Mouse (Mus musculus): ENCODE data around the gene Ccdc24.

DNA sequence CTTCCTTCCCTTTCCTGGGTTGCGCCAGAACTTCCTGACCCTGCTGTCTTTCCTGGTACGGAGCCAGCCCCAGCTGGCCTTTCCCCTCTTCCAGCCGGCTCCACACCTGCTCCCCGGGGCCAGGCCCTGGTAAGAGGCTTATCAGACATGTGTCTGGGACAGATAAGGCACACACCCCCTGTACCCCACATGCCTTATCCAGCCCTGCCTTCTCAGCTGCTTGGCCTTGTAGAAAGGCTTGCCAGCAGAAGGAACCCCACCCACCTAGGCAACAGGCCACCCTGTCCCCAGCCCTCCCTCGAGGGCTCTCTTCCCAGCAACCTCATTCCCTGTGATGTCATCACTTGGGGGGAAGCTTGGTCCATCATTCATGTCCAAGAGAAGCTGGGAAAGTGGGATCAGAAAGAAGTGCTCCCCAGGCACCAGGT, 42.2 kb downstream of the Ccdc24 start:
- TF ChIP-seq CTCF (IDR thresholded peaks at IDR 0.05; ENCODE audit: borderline replicate concordance, control insufficient read depth, extremely low read depth, insufficient read depth, low read length, poor library complexity) (no peak), POLR2A (IDR thresholded peaks at IDR 0.05; ENCODE audit: control insufficient read depth, extremely low read depth, insufficient read depth, low read length, poor library complexity) (no peak)

Measured in thymus, adult 2 months (tissue).